In the genomic region with DNA sequence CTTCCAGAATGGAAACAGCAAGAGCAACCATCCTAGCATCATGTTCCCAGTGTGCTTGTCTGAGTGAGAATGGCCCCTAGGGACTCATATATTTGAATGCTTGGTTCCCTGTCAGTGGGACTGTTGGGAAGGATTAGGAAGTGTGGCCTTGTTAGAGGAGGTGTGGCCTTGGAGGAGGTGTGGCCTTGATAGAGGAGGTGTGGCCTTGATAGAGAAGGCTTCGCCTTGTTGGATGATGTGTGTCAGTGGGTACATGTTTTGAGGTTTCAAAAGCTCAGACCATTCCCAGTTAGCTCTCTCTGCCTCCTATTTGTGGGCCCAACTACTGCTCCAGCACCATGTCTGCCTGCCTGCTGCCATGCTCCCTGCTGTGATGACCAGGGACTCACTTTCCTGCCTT, we compare ENCODE assay signal across 34 mouse cellular contexts.
"Had no signal": no experiment of that assay in that cellular context is flagged by ENCODE, and none has a peak within 500 bp of the region (broad histone marks: within the 10 kb centered on the region; RNA-seq: fewer than 3 reads in every experiment).

No protein-coding gene starts in this region.

- H3K27me3 ChIP-seq: heart, embryonic 15.5 days had no signal

- H3K36me3 ChIP-seq: heart, embryonic 12.5 days; heart, embryonic 13.5 days; heart, embryonic 15.5 days; hindbrain, embryonic 10.5 days; hindbrain, embryonic 12.5 days; hindbrain, embryonic 13.5 days; hindbrain, embryonic 15.5 days; kidney, embryonic 15.5 days had no signal

- H3K4me1 ChIP-seq: heart, embryonic 13.5 days; heart, embryonic 15.5 days had no signal

- H3K9ac ChIP-seq: heart, embryonic 12.5 days; heart, embryonic 13.5 days; heart, embryonic 15.5 days; hindbrain, embryonic 12.5 days; hindbrain, embryonic 13.5 days; hindbrain, embryonic 14.5 days; hindbrain, embryonic 15.5 days; kidney, embryonic 15.5 days had no signal

- H3K4me3 ChIP-seq: heart, embryonic 12.5 days; heart, embryonic 13.5 days; heart, embryonic 15.5 days; hindbrain, embryonic 10.5 days; hindbrain, embryonic 12.5 days; hindbrain, embryonic 13.5 days; hindbrain, embryonic 15.5 days; kidney, embryonic 15.5 days; layer of hippocampus, adult 2 months; left cerebral cortex, adult 2 months had no signal

- ATAC-seq: hindbrain, embryonic 16.5 days; hindbrain, postnatal 0 days; inflammation-experienced regulatory T-cells, adult 6 months; intestine, embryonic 16.5 days; intestine, postnatal 0 days had no signal

- H3K27ac ChIP-seq: heart, embryonic 13.5 days; heart, embryonic 15.5 days; hindbrain, embryonic 10.5 days; hindbrain, embryonic 12.5 days; hindbrain, embryonic 13.5 days; hindbrain, embryonic 14.5 days; hindbrain, embryonic 15.5 days; hindbrain, postnatal 0 days; kidney, embryonic 15.5 days; kidney, postnatal 0 days; layer of hippocampus, adult 2 months; left cerebral cortex, adult 2 months had no signal

- DNase-seq: heart, postnatal 10 days; heart, postnatal 14 days; heart, postnatal 36 days; heart, postnatal 4 days; kidney, adult 11 months; kidney, adult 18-20 months; kidney, adult 2 months; kidney, adult 8-10 months; kidney, adult 9 months; kidney, postnatal 10 days; kidney, postnatal 14 days; kidney, postnatal 25 days; kidney, postnatal 36 days; kidney, postnatal 4 days; layer of hippocampus, adult 9-11 months; layer of hippocampus, postnatal 36 days had no signal

- H3K4me2 ChIP-seq: heart, embryonic 11.5 days; heart, embryonic 12.5 days; heart, embryonic 13.5 days; heart, embryonic 15.5 days; hindbrain, embryonic 12.5 days; hindbrain, embryonic 13.5 days; hindbrain, embryonic 14.5 days; hindbrain, embryonic 15.5 days; kidney, embryonic 15.5 days had no signal

- H3K9me3 ChIP-seq: heart, embryonic 12.5 days; heart, embryonic 13.5 days; heart, embryonic 15.5 days; hindbrain, embryonic 10.5 days; hindbrain, embryonic 12.5 days; hindbrain, embryonic 13.5 days; hindbrain, embryonic 15.5 days; kidney, embryonic 15.5 days had no signal
